Mouse (Mus musculus) embryonic fibroblast, embryonic 13.5 days (primary cell): ENCODE results near the gene Akr7a5. TPM values are rescaled to one million over a fixed set of nuclear protein-coding genes. Genes with fewer than 3 reads are reported as not detected.

ENCODE experiments used
- H3K27ac ChIP-seq: 2 replicates; pipeline ENCODE4 v1.5.1; 2012; ENCODE audit warnings: low read length, control low read depth, inconsistent platforms; ENCODE audit not compliant: insufficient read depth
- H3K4me1 ChIP-seq: 2 replicates; pipeline ENCODE4 v1.6.1; 2011; ENCODE audit warnings: low read length; ENCODE audit not compliant: control insufficient read depth, insufficient read depth
- H3K4me3 ChIP-seq: 2 replicates; pipeline ENCODE4 v1.5.1; 2011; ENCODE audit warnings: mild to moderate bottlenecking, control low read depth, low read length; ENCODE audit not compliant: insufficient read depth
- CTCF ChIP-seq: IDR thresholded peaks from 2 replicates; pipeline ENCODE4 v1.5.1; 2011; ENCODE audit warnings: mild to moderate bottlenecking, control low read depth, low read length, moderate library complexity, borderline replicate concordance; ENCODE audit not compliant: insufficient read depth
- POLR2A ChIP-seq: IDR thresholded peaks from 2 replicates; pipeline ENCODE4 v1.6.1; 2011; ENCODE audit warnings: low read depth, mild to moderate bottlenecking, control low read depth, low read length, moderate library complexity
- polyA plus RNA-seq: library from polyadenylated mRNA; stranded (reverse); fragments of >200 nt; gene quantifications from 2 replicates; pipeline ENCODE4 v1.2.4, GENCODE M21; 2011; ENCODE audit warnings: low read depth; ENCODE audit not compliant: missing spikeins, insufficient read length

Akr7a5 gene
- polyA plus RNA-seq, 1 experiment: 18.1 TPM

DNA sequence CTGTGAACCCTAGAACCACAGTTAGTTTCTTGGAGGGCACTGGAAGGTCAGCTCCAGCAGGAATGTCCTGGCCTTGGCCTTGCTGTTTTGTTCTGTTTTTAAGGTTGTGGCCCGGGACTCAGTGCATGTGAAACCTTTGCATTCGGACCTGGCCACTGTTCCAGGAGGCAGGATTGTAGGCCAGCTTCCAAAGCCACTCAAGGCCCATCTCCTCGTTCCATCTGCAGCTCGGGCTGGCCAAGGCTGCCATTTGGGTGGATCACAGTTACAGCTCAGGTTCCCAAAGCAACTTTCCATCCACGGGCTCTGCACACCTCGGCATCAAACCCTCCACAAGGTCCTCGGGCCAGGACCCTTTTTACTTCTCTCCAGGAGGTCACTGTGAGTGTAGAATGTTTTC, 36.0 kb upstream of the Akr7a5 start:
- H3K4me1 ChIP-seq: 0 out of 2 replicates have a peak, but pooled peaks cover 4% of the 10 kb centered on the region
- H3K4me3 ChIP-seq: no peak overlapping the region
- TF ChIP-seq CTCF (no peak), POLR2A (no peak)
- H3K27ac ChIP-seq: no peak overlapping the region

DNA sequence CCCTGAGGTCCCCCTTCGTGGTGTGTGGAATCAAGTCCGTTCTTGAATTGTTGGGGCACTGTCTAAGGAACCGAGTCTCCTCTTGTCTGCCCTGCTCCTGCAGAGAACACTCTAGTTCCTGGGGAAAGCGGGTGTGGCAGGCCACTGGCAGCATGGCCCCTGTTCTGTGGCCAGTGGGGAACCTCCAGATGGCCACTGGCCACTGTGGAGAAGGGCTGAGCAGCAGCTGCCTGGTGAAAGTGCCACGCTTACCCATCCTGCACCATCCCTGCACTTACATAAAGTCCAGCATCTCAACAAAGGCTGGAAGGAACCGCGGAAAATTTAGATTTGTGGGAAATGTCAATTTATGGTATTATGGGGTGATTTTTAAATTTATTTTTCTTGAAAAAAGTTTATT, 34.1 kb upstream of the Akr7a5 start:
- Histone ChIP-seq H3K27ac (no peak overlapping the region), H3K4me3 (no peak overlapping the region), H3K4me1 (0 out of 2 replicates have a peak, but pooled peaks cover 4% of the 10 kb centered on the region)
- TF ChIP-seq CTCF: no peak
- TF ChIP-seq POLR2A: no peak

GRCm38 (mm10) chr4:139280530-139280929, 30.0 kb upstream of the Akr7a5 start:
- Histone ChIP-seq H3K4me3 (no peak overlapping the region), H3K4me1 (0 out of 2 replicates have a peak, but pooled peaks cover 2% of the 10 kb centered on the region), H3K27ac (no peak overlapping the region)
- TF ChIP-seq POLR2A (no peak), CTCF (no peak)

DNA sequence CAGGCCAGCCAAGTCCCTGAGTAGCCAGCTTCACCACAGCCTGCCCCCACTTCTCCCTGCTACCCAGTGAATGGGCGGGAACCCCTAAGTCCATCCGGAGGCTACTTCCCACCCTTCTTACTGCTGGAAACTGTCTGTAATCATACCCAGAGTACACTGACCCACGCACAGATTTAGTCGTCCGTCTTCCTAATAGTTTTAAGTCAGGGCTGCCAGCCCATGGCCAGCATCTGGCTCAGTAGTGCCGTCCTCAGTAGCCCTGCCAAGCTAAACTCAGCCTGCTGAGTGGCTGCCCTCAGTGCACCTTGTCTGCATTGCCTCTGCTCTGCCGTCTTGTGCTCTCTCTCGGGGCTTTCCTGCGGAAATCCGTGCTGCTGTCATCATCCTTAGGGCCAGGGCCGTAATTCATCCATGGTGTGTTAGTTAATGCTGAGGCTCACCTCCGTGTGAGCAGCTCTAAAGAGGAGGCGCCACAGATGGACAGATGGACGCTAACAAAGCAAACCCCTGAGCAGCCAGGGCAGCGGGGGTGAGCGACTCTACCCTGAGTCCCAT, 28.7 kb upstream of the Akr7a5 start:
- H3K27ac ChIP-seq: no peak overlapping the region
- TF ChIP-seq POLR2A: no peak
- no peak for TF ChIP-seq CTCF
- H3K4me1 ChIP-seq: 0 out of 2 replicates have a peak, but pooled peaks cover 2% of the 10 kb centered on the region
- H3K4me3 ChIP-seq: no peak overlapping the region

DNA sequence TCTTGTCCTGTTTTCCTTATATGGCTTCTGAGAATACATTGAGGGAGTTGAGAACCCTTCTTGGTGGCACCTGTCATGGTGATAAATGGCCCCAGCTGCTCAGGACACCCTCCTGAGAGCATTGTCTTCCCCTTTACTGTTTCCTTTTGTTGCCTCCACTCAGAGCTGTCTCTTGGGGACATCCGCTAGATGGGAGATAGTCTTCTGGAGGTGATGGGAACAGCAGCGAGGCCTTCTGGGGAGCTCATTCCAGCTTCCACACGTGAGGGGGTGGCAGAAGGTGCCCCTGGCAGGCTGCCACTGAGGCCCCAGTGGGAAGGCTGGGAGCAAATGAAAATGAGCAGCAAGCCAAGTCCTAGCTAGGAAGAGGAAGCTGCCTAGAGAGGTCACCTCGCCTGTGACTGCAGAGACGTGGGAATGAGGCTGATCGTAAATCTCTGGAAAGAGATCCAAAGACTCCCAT, 27.6 kb upstream of the Akr7a5 start:
- no peak overlapping the region for H3K4me3 ChIP-seq
- 0 out of 2 replicates have a peak, but pooled peaks cover 2% of the 10 kb centered on the region for H3K4me1 ChIP-seq
- no peak for TF ChIP-seq CTCF
- no peak for TF ChIP-seq POLR2A
- no peak overlapping the region for H3K27ac ChIP-seq

DNA sequence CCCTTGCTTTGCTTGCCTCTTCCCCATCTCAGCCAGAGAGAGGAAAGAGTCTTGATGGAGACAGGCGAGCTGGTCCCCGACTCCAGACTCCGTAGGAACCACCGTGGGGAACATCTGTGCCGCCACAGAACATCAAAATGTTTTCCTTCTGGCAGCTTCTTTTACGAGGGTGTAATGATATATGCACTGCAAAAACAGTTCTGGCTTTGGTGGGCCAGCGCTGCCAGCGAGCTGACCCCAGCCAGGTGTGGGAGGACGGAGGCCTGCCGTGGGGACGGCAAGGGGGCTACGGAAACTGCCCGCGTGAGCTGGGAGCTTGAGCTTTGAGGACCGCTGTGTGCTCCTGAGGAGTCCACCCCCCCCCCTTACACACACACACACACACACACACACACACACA, 25.7 kb upstream of the Akr7a5 start:
- 0 out of 2 replicates have a peak, but pooled peaks cover 2% of the 10 kb centered on the region for H3K4me1 ChIP-seq
- no peak overlapping the region for H3K4me3 ChIP-seq
- no peak overlapping the region for H3K27ac ChIP-seq
- TF ChIP-seq CTCF (no peak), POLR2A (no peak)

- no peak overlapping the region for H3K4me3 ChIP-seq
- 0 out of 2 replicates have a peak, but pooled peaks cover 2% of the 10 kb centered on the region for H3K4me1 ChIP-seq
- TF ChIP-seq CTCF (no peak), POLR2A (no peak)
- H3K27ac ChIP-seq: no peak overlapping the region
Measured at GRCm38 (mm10) chr4:139286234-139286633, 24.3 kb upstream of the Akr7a5 start.

DNA sequence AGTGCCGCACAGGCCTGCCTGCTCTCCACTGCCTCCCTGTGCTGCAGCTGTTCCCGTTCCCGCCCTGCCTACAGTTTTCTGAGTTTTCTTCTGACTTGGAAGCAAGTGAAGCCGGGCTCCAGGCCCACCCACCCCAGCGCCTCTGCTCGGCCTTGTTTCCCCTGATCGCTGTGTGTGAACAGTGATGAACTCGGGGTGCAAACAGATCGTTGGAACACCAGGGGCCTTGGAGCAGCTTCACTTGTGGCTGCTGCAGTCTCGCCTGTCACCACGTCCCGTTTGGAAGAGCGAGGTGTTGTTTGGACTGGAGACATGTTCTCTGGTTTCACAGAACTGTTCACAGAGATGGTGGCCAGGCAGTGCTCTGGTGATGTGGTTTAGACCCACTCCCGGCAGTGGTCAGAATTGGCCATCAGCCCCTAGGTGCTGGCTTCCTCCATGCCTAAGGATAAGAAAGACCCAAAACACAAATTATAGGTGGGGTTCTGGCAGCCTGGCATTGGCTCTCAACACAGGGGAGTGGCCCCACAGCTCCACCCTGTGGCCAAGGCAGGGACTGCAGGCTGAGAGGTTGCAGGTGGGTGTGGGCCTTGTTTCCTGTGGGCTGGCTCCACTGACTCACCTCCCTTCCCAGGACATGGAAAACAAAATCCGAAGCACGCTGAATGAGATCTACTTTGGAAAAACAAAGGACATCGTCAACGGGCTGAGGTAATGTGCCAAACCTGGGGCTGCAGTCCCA, 23.3 kb upstream of the Akr7a5 start:
- H3K27ac ChIP-seq: no peak overlapping the region
- H3K4me3 ChIP-seq: no peak overlapping the region
- no peaks in the 10 kb centered on the region for H3K4me1 ChIP-seq
- TF ChIP-seq POLR2A: no peak
- peak; percentile 96 for TF ChIP-seq CTCF

DNA sequence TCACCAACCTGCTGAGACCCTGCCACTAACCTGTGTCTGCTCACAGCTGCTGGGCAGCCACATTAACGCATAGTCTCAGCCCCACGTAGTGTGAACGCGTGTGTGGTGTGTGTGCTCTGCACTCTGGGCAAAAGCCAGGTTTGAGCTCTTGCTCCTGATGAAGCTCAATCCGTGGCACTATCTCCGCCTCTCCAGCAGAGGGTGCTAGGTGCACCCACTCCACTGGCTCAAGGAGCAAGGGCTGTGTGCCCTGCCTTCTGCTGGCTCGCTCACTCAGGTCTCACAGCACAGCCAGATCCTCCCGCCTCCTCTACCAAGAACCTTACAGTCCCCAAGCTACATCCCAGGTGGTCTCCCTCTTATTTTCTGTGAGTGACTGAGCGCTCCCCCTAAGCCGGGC, 21.5 kb upstream of the Akr7a5 start:
- no peak overlapping the region for H3K27ac ChIP-seq
- TF ChIP-seq CTCF (peak; percentile 93), POLR2A (no peak)
- no peaks in the 10 kb centered on the region for H3K4me1 ChIP-seq
- no peak overlapping the region for H3K4me3 ChIP-seq

GRCm38 (mm10) chr4:139291099-139291498, 19.4 kb upstream of the Akr7a5 start:
- TF ChIP-seq CTCF (no peak), POLR2A (no peak)
- H3K27ac ChIP-seq: no peak overlapping the region
- H3K4me3 ChIP-seq: no peak overlapping the region
- H3K4me1 ChIP-seq: no peaks in the 10 kb centered on the region
